Mouse (Mus musculus): Measurements from ENCODE around the gene Tmem150a. TPM values are rescaled to one million over a fixed set of nuclear protein-coding genes. Genes with fewer than 3 reads are reported as not detected.

Tmem150a gene
- polyA plus RNA-seq, 1 experiment from 2014 or later = 11.1 TPM

- H3K4me1 ChIP-seq = no peaks in the 10 kb centered on the region
- H3K27me3 ChIP-seq = no peaks in the 10 kb centered on the region
- no peaks in the 10 kb centered on the region for H3K9me3 ChIP-seq
- H3K4me2 ChIP-seq = no peak overlapping the region
- H3K4me3 ChIP-seq = no peak overlapping the region
- no peak for ATAC-seq (ENCODE audit: insufficient number of reproducible peaks, insufficient read depth, low FRiP score, low TSS enrichment, low read depth)
- no peak overlapping the region for H3K9ac ChIP-seq
- H3K36me3 ChIP-seq = peaks cover 90% of the 10 kb centered on the region
- 95% methylated on average over 4 of the region's 4 CpGs for WGBS
- H3K27ac ChIP-seq = no peak overlapping the region
These were observed 25.1 kb upstream of the Tmem150a start for GRCm38 (mm10) chr6:72330133-72330532.

- Histone ChIP-seq H3K27me3 (no peaks in the 10 kb centered on the region), H3K9ac (no peak overlapping the region), H3K9me3 (no peaks in the 10 kb centered on the region), H3K36me3 (peaks cover 94% of the 10 kb centered on the region), H3K4me2 (no peak overlapping the region), H3K4me1 (no peaks in the 10 kb centered on the region), H3K27ac (no peak overlapping the region), H3K4me3 (no peak overlapping the region)
- ATAC-seq (ENCODE audit: insufficient number of reproducible peaks, insufficient read depth, low FRiP score, low TSS enrichment, low read depth) = no peak
- 70% methylated on average over 5 of the region's 5 CpGs for WGBS
These were observed 22.1 kb upstream of the Tmem150a start for GRCm38 (mm10) chr6:72333111-72333510.

GRCm38 (mm10) chr6:72340481-72340880 is 14.8 kb upstream of the Tmem150a start:
- Histone ChIP-seq H3K9me3 (no peaks in the 10 kb centered on the region), H3K9ac (no peak overlapping the region), H3K4me2 (no peak overlapping the region), H3K36me3 (peaks cover 41% of the 10 kb centered on the region), H3K4me1 (peaks cover 21% of the 10 kb centered on the region), H3K27me3 (no peaks in the 10 kb centered on the region), H3K4me3 (no peak overlapping the region), H3K27ac (no peak overlapping the region)
- 59% methylated on average over 2 of the region's 2 CpGs for WGBS
- no peak for ATAC-seq (ENCODE audit: insufficient number of reproducible peaks, insufficient read depth, low FRiP score, low TSS enrichment, low read depth)

GRCm38 (mm10) chr6:72344396-72345073 is 10.7 kb upstream of the Tmem150a start:
- no peak; the same call in 1 of the 2 replicates for ATAC-seq (ENCODE audit: insufficient number of reproducible peaks, insufficient read depth, low FRiP score, low TSS enrichment, low read depth)
- Histone ChIP-seq H3K9ac (peak overlapping the region; percentile 92), H3K4me3 (peak overlapping the region; percentile 80), H3K27ac (peak overlapping the region; percentile 64), H3K36me3 (peaks cover 18% of the 10 kb centered on the region), H3K4me1 (peaks cover 41% of the 10 kb centered on the region), H3K27me3 (no peaks in the 10 kb centered on the region), H3K4me2 (peak overlapping the region; percentile 74), H3K9me3 (no peaks in the 10 kb centered on the region)
- WGBS = under 1% methylated on average over 42 of the region's 42 CpGs

- Histone ChIP-seq H3K4me1 (peaks cover 41% of the 10 kb centered on the region), H3K27ac (peak within 1 kb of the TSS; percentile 64), H3K4me3 (peak within 1 kb of the TSS; percentile 80), H3K4me2 (peak within 1 kb of the TSS; percentile 74), H3K9ac (peak within 1 kb of the TSS; percentile 92), H3K27me3 (no peaks in the 10 kb centered on the region), H3K9me3 (no peaks in the 10 kb centered on the region), H3K36me3 (peaks cover 23% of the 10 kb centered on the region)
- WGBS = under 1% methylated on average over 30 of the region's 30 CpGs
- peak; percentile 73 for ATAC-seq (ENCODE audit: insufficient number of reproducible peaks, insufficient read depth, low FRiP score, low TSS enrichment, low read depth)
These were observed 10.1 kb upstream of the Tmem150a start, which contains the start of gene Usp39 for GRCm38 (mm10) chr6:72345074-72345567. Usp39 (minus strand) TSS chr6:72345184.

- Histone ChIP-seq H3K9ac (no peak overlapping the region), H3K27ac (no peak overlapping the region), H3K4me1 (peaks cover 38% of the 10 kb centered on the region), H3K4me2 (peak overlapping the region; percentile 74), H3K27me3 (no peaks in the 10 kb centered on the region), H3K36me3 (peaks cover 28% of the 10 kb centered on the region), H3K9me3 (no peaks in the 10 kb centered on the region), H3K4me3 (peak overlapping the region; percentile 80)
- WGBS = 53% methylated on average over 6 of the region's 6 CpGs
- no peak for ATAC-seq (ENCODE audit: insufficient number of reproducible peaks, insufficient read depth, low FRiP score, low TSS enrichment, low read depth)
These were observed 9.6 kb upstream of the Tmem150a start for GRCm38 (mm10) chr6:72345633-72346032.

GRCm38 (mm10) chr6:72346261-72346660 is 9.0 kb upstream of the Tmem150a start:
- H3K27me3 ChIP-seq = no peaks in the 10 kb centered on the region
- no peak for ATAC-seq (ENCODE audit: insufficient number of reproducible peaks, insufficient read depth, low FRiP score, low TSS enrichment, low read depth)
- peak overlapping the region; percentile 80 for H3K4me2 ChIP-seq
- 75% methylated on average over 4 of the region's 4 CpGs for WGBS
- no peaks in the 10 kb centered on the region for H3K9me3 ChIP-seq
- H3K27ac ChIP-seq = no peak overlapping the region
- H3K4me1 ChIP-seq = peaks cover 32% of the 10 kb centered on the region
- peaks cover 32% of the 10 kb centered on the region for H3K36me3 ChIP-seq
- H3K4me3 ChIP-seq = no peak overlapping the region; the same call in 1 of the 2 replicates
- H3K9ac ChIP-seq = no peak overlapping the region

- Histone ChIP-seq H3K36me3 (peaks cover 29% of the 10 kb centered on the region), H3K27me3 (no peaks in the 10 kb centered on the region), H3K4me1 (peaks cover 38% of the 10 kb centered on the region), H3K4me2 (peak within 1 kb of the TSS; percentile 80), H3K4me3 (peak within 1 kb of the TSS; percentile 86), H3K9ac (peak within 1 kb of the TSS; percentile 92), H3K9me3 (no peaks in the 10 kb centered on the region), H3K27ac (peak within 1 kb of the TSS; percentile 92)
- WGBS = under 1% methylated on average over 72 of the region's 72 CpGs
- ATAC-seq (ENCODE audit: insufficient number of reproducible peaks, insufficient read depth, low FRiP score, low TSS enrichment, low read depth) = peak; percentile 73; the same call in 1 of the 2 replicates
These were observed 7.9 kb upstream of the Tmem150a start, which contains the start of gene 0610030E20Rik for GRCm38 (mm10) chr6:72347166-72347941. 0610030E20Rik (plus strand) TSS chr6:72347317.

GRCm38 (mm10) chr6:72348411-72348810 is 6.8 kb upstream of the Tmem150a start:
- Histone ChIP-seq H3K4me2 (peak overlapping the region; percentile 80), H3K27ac (0 out of 2 replicates have a peak overlapping the region, but pooled peaks have one; percentile 92), H3K27me3 (no peaks in the 10 kb centered on the region), H3K36me3 (peaks cover 26% of the 10 kb centered on the region), H3K4me3 (peak overlapping the region; percentile 86), H3K9ac (peak overlapping the region; percentile 92), H3K4me1 (peaks cover 46% of the 10 kb centered on the region), H3K9me3 (no peaks in the 10 kb centered on the region)
- WGBS = 79% methylated on average over 10 of the region's 10 CpGs
- ATAC-seq (ENCODE audit: insufficient number of reproducible peaks, insufficient read depth, low FRiP score, low TSS enrichment, low read depth) = no peak

GRCm38 (mm10) chr6:72350214-72350613 is 5.0 kb upstream of the Tmem150a start:
- H3K4me3 ChIP-seq = no peak overlapping the region

GRCm38 (mm10) chr6:72352636-72353405 is 2.4 kb upstream of the Tmem150a start:
- no peaks in the 10 kb centered on the region for H3K27me3 ChIP-seq
- H3K27ac ChIP-seq = peak overlapping the region; percentile 5; the same call in 1 of the 2 replicates
- H3K9ac ChIP-seq = peak overlapping the region; percentile 22; the same call in 1 of the 2 replicates

More at GRCm38 (mm10) chr6:72350214-72350613, 5.0 kb upstream of the Tmem150a start:
- H3K36me3 ChIP-seq = peaks cover 26% of the 10 kb centered on the region
- no peaks in the 10 kb centered on the region for H3K9me3 ChIP-seq
- no peak overlapping the region for H3K4me2 ChIP-seq
- no peak overlapping the region for H3K9ac ChIP-seq
- no peak for ATAC-seq (ENCODE audit: insufficient number of reproducible peaks, insufficient read depth, low FRiP score, low TSS enrichment, low read depth)
- H3K27me3 ChIP-seq = no peaks in the 10 kb centered on the region
- peaks cover 54% of the 10 kb centered on the region for H3K4me1 ChIP-seq
- H3K27ac ChIP-seq = no peak overlapping the region
- WGBS = 85% methylated on average over 2 of the region's 2 CpGs

More at GRCm38 (mm10) chr6:72352636-72353405, 2.4 kb upstream of the Tmem150a start:
- Histone ChIP-seq H3K4me2 (no peak overlapping the region), H3K9me3 (no peaks in the 10 kb centered on the region), H3K4me3 (no peak overlapping the region), H3K36me3 (peaks cover 30% of the 10 kb centered on the region), H3K4me1 (peaks cover 64% of the 10 kb centered on the region)
- 36% methylated on average over 5 of the region's 5 CpGs for WGBS
- no peak for ATAC-seq (ENCODE audit: insufficient number of reproducible peaks, insufficient read depth, low FRiP score, low TSS enrichment, low read depth)

Measured in embryonic facial prominence, embryonic 13.5 days (tissue).